Mouse (Mus musculus) neural tube, embryonic 13.5 days (tissue): ENCODE measurements around the gene Vpreb3. TPM values are rescaled to one million over a fixed set of nuclear protein-coding genes. Genes with fewer than 3 reads are reported as not detected.

Experiments
- ATAC-seq: fragments of 200-750 bp; cut with Nextera tagmentation; 2 replicates; pipeline ENCODE4 v1.8.0; 2017; ENCODE audit warnings: low read depth, mild to moderate bottlenecking, moderate TSS enrichment, moderate library complexity
- H3K27ac ChIP-seq: fragments of 300-500 bp; sonication (generic); replicated peaks from 2 replicates; pipeline ENCODE4 v1.5.1; 2015; ENCODE audit warnings: moderate library complexity, mild to moderate bottlenecking, inconsistent platforms
- H3K27me3 ChIP-seq: fragments of 300-500 bp; sonication (generic); 2 replicates; pipeline ENCODE4 v1.6.1; 2015; ENCODE audit warnings: mild to moderate bottlenecking, inconsistent platforms
- H3K36me3 ChIP-seq: fragments of 300-500 bp; sonication (generic); 2 replicates; pipeline ENCODE4 v1.6.1; 2015; ENCODE audit warnings: mild to moderate bottlenecking, inconsistent platforms
- H3K4me1 ChIP-seq: fragments of 300-500 bp; sonication (generic); replicated peaks from 2 replicates; pipeline ENCODE4 v1.6.1; 2015; ENCODE audit warnings: inconsistent platforms
- H3K4me2 ChIP-seq: fragments of 300-500 bp; sonication (generic); 2 replicates; pipeline ENCODE4 v1.6.1; 2015; ENCODE audit warnings: inconsistent platforms, mild to moderate bottlenecking, moderate library complexity
- H3K4me3 ChIP-seq: fragments of 300-500 bp; sonication (generic); 2 replicates; pipeline ENCODE4 v1.5.1; 2015; ENCODE audit warnings: mild to moderate bottlenecking, inconsistent platforms
- H3K9ac ChIP-seq: fragments of 300-500 bp; sonication (generic); 2 replicates; pipeline ENCODE4 v1.6.1; 2015; ENCODE audit warnings: moderate library complexity, mild to moderate bottlenecking, inconsistent platforms
- H3K9me3 ChIP-seq: fragments of 300-500 bp; sonication (generic); 2 replicates; pipeline ENCODE4 v1.6.1; 2016; ENCODE audit warnings: inconsistent platforms
- WGBS: fragments of 180-500 bp; shearing (Covaris S2); methylation state at CpG from one replicate; pipeline ENCODE4 v1.1.7; 2015; 5-methylcytosine and 5-hydroxymethylcytosine counted together
- polyA plus RNA-seq: library from polyadenylated mRNA; unstranded; fragments of >200 nt; fragmentation: Nextera tagmentation; extraction: Ambion mirVana; gene quantifications from 2 replicates; pipeline ENCODE4 v1.2.1, GENCODE M21; 2015

Vpreb3 gene
- polyA plus RNA-seq, 1 experiment from 2014 or later, result 1.2 TPM

DNA sequence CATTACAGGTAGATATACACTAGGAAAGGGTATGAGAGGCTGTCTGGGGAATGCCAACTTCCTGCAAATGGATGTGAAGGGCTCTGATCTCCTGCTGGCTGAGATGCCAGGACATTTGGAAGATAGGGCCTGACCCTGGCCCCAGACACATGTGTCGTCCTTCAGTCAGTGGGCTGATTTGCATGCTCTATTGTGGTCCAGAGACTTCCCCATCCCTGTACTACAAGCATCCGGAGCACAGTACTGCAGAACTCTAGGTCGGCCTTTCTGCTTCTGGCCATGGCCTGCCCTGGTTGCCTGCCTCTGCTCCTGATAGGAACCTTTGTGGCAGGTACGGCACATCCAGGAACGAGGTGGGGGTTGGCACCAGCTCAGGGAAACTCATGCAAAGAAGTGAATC, 5.2 kb downstream of the Vpreb3 start:
- Histone ChIP-seq H3K9me3 (no peaks in the 10 kb centered on the region), H3K27ac (no peak overlapping the region), H3K27me3 (peaks cover 29% of the 10 kb centered on the region), H3K4me1 (peaks cover 24% of the 10 kb centered on the region), H3K4me3 (no peak overlapping the region), H3K36me3 (no peaks in the 10 kb centered on the region), H3K9ac (no peak overlapping the region), H3K4me2 (no peak overlapping the region)
- 80% methylated on average over 5 of the region's 5 CpGs for WGBS
- no peak for ATAC-seq

- ATAC-seq, result no peak
- H3K4me1 ChIP-seq, result peaks cover 15% of the 10 kb centered on the region
- H3K4me2 ChIP-seq, result no peak overlapping the region
- WGBS, result 83% methylated on average over 22 of the region's 22 CpGs
- no peak overlapping the region for H3K27ac ChIP-seq
- no peak overlapping the region for H3K9ac ChIP-seq
- H3K36me3 ChIP-seq, result no peaks in the 10 kb centered on the region
- H3K4me3 ChIP-seq, result no peak overlapping the region
- peaks cover 35% of the 10 kb centered on the region for H3K27me3 ChIP-seq
- H3K9me3 ChIP-seq, result no peaks in the 10 kb centered on the region
These were observed 6.5 kb downstream of the Vpreb3 start for GRCm38 (mm10) chr10:75949053-75950045.

DNA sequence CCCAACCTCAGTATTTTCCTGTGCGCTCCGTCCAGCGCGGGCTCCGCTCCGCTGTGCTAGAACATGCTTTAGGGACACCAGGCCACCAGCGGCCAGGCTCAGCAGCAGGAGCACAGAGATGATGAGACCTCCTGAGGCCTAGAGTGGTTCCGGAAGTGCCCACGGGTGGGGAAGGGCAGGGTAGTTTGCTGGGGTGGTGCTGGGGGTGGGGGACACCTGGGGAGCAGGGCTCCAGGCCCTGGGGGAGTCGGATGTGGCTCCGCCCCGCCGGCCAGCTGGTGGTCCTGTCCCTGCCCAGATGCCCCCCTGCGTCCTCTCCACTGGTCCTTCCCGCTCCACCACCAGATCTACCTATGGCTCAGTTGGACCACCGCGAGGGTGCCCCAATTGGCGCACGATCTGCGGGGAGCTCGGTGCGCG, 7.9 kb downstream of the Vpreb3 start:
- Histone ChIP-seq H3K27ac (no peak overlapping the region), H3K4me2 (peak overlapping the region; percentile 86), H3K4me3 (peak overlapping the region; percentile 41), H3K36me3 (no peaks in the 10 kb centered on the region), H3K4me1 (peaks cover 15% of the 10 kb centered on the region), H3K27me3 (peaks cover 38% of the 10 kb centered on the region), H3K9me3 (no peaks in the 10 kb centered on the region), H3K9ac (peak overlapping the region; percentile 74)
- ATAC-seq, result peak; percentile 57
- WGBS, result 3% methylated on average over 23 of the region's 23 CpGs

GRCm38 (mm10) chr10:75951424-75952050, 8.7 kb downstream of the Vpreb3 start:
- WGBS, result 5% methylated on average over 13 of the region's 13 CpGs

GRCm38 (mm10) chr10:75954381-75954811, 11.5 kb downstream of the Vpreb3 start, which contains the start of gene Gm5134:
Gene Gm5134, plus strand, starts transcription at chr10:75954514.
- Histone ChIP-seq H3K4me3 (peak within 1 kb of the TSS; percentile 7; the same call in 1 of the 2 replicates), H3K36me3 (no peaks in the 10 kb centered on the region), H3K27ac (no peak within 1 kb of the TSS), H3K27me3 (peaks cover 22% of the 10 kb centered on the region), H3K9me3 (no peaks in the 10 kb centered on the region), H3K4me1 (peaks cover 15% of the 10 kb centered on the region), H3K4me2 (peak within 1 kb of the TSS; percentile 40), H3K9ac (no peak within 1 kb of the TSS)
- ATAC-seq, result no peak
- WGBS, result 33% methylated on average over 20 of the region's 20 CpGs

More at GRCm38 (mm10) chr10:75951424-75952050, 8.7 kb downstream of the Vpreb3 start:
- H3K4me1 ChIP-seq, result peaks cover 15% of the 10 kb centered on the region
- peak overlapping the region; percentile 86 for H3K4me2 ChIP-seq
- H3K27ac ChIP-seq, result no peak overlapping the region
- H3K36me3 ChIP-seq, result no peaks in the 10 kb centered on the region
- ATAC-seq, result peak; percentile 37; the same call in 1 of the 2 replicates
- H3K9ac ChIP-seq, result peak overlapping the region; percentile 74
- H3K4me3 ChIP-seq, result peak overlapping the region; percentile 41
- H3K27me3 ChIP-seq, result peaks cover 38% of the 10 kb centered on the region
- no peaks in the 10 kb centered on the region for H3K9me3 ChIP-seq

- ATAC-seq, result no peak
- WGBS, result 93% methylated on average over 10 of the region's 10 CpGs
- H3K9ac ChIP-seq, result no peak overlapping the region
- H3K4me3 ChIP-seq, result no peak overlapping the region
- H3K36me3 ChIP-seq, result no peaks in the 10 kb centered on the region
- 0 out of 2 replicates have a peak, but pooled peaks cover 3% of the 10 kb centered on the region for H3K4me1 ChIP-seq
- H3K27me3 ChIP-seq, result no peaks in the 10 kb centered on the region
- peaks cover 2% of the 10 kb centered on the region; the same call in 1 of the 2 replicates for H3K9me3 ChIP-seq
- no peak overlapping the region for H3K27ac ChIP-seq
- H3K4me2 ChIP-seq, result no peak overlapping the region
These were observed 31.0 kb downstream of the Vpreb3 start for GRCm38 (mm10) chr10:75973846-75974245.

DNA sequence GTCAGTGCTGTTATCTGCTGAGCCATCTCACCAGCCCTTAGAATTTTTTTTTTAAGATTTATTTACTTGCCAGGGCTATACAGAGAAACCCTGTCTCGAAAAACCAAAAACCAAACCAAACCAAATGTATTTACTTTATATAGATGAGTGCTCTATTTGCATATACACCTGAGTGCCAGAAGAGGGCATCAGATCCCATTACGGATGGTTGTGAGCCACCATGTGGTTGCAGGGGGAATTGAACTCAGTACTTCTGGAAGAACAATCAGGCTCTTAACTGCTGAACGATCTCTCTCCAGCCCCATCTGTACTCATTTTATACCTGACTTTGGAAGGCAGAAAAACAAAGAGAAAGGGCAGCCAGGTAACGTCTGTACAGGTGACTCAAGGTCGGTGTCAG, 32.4 kb downstream of the Vpreb3 start:
- H3K27me3 ChIP-seq, result no peaks in the 10 kb centered on the region
- H3K36me3 ChIP-seq, result no peaks in the 10 kb centered on the region
- 0 out of 2 replicates have a peak, but pooled peaks cover 3% of the 10 kb centered on the region for H3K4me1 ChIP-seq
- no peak for ATAC-seq
- no peak overlapping the region for H3K27ac ChIP-seq
- H3K4me3 ChIP-seq, result no peak overlapping the region
- no peak overlapping the region for H3K4me2 ChIP-seq
- peaks cover 2% of the 10 kb centered on the region; the same call in 1 of the 2 replicates for H3K9me3 ChIP-seq
- H3K9ac ChIP-seq, result no peak overlapping the region
- WGBS, result 75% methylated on average over 5 of the region's 5 CpGs

- ATAC-seq, result no peak; the same call in 1 of the 2 replicates
- no peak overlapping the region for H3K9ac ChIP-seq
These were observed 35.4 kb downstream of the Vpreb3 start for GRCm38 (mm10) chr10:75978119-75978834.

GRCm38 (mm10) chr10:75978835-75979157, 35.9 kb downstream of the Vpreb3 start:
- Histone ChIP-seq H3K9me3 (no peaks in the 10 kb centered on the region), H3K4me2 (no peak overlapping the region), H3K4me3 (no peak overlapping the region), H3K36me3 (no peaks in the 10 kb centered on the region), H3K9ac (no peak overlapping the region), H3K4me1 (0 out of 2 replicates have a peak, but pooled peaks cover 3% of the 10 kb centered on the region), H3K27ac (no peak overlapping the region), H3K27me3 (no peaks in the 10 kb centered on the region)
- 55% methylated on average over 5 of the region's 5 CpGs for WGBS
- no peak for ATAC-seq

More at GRCm38 (mm10) chr10:75978119-75978834, 35.4 kb downstream of the Vpreb3 start:
- 36% methylated on average over 10 of the region's 10 CpGs for WGBS
- no peaks in the 10 kb centered on the region for H3K9me3 ChIP-seq
- no peaks in the 10 kb centered on the region for H3K36me3 ChIP-seq
- H3K27me3 ChIP-seq, result no peaks in the 10 kb centered on the region
- H3K4me2 ChIP-seq, result no peak overlapping the region
- no peak overlapping the region for H3K4me3 ChIP-seq
- H3K27ac ChIP-seq, result no peak overlapping the region
- 0 out of 2 replicates have a peak, but pooled peaks cover 3% of the 10 kb centered on the region for H3K4me1 ChIP-seq

DNA sequence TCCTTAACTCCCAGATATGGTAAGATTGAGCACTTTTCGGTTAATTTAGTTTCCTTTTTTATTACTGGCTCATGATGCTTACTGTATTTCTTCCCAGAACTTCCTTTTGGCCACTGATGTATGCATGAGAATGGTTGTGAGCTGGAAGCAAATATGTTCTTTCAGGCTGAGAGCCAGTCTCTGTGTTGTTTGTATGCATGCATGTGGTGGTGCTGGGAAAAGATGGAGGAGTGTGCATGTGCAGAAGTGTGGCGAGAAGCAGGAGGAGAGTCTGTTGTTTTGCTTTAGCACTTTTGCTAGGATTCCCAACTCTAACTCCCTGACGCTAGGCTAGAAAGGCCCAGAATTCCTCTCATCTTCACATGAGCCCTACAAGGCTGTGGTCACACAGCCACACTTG, 36.6 kb downstream of the Vpreb3 start:
- no peak for ATAC-seq
- Histone ChIP-seq H3K4me2 (no peak overlapping the region), H3K4me3 (no peak overlapping the region), H3K27me3 (no peaks in the 10 kb centered on the region), H3K9ac (no peak overlapping the region), H3K36me3 (no peaks in the 10 kb centered on the region), H3K9me3 (no peaks in the 10 kb centered on the region), H3K4me1 (0 out of 2 replicates have a peak, but pooled peaks cover 3% of the 10 kb centered on the region), H3K27ac (no peak overlapping the region)
- WGBS, result 93% methylated on average over 3 of the region's 3 CpGs

GRCm38 (mm10) chr10:75990430-75991042, 47.7 kb downstream of the Vpreb3 start:
- 74% methylated on average over 4 of the region's 4 CpGs for WGBS
- no peaks in the 10 kb centered on the region for H3K4me1 ChIP-seq
- ATAC-seq, result no peak

More at GRCm38 (mm10) chr10:75990430-75991042, 47.7 kb downstream of the Vpreb3 start:
- Histone ChIP-seq H3K9me3 (no peaks in the 10 kb centered on the region), H3K36me3 (no peaks in the 10 kb centered on the region), H3K9ac (no peak overlapping the region), H3K27me3 (no peaks in the 10 kb centered on the region), H3K4me3 (no peak overlapping the region), H3K27ac (no peak overlapping the region), H3K4me2 (no peak overlapping the region)
